Mouse (Mus musculus): ENCODE data around the gene Prc1.

GRCm38 (mm10) chr7:80346173-80346572, 51.9 kb downstream of the Prc1 start:
- TF ChIP-seq GATA1 (IDR thresholded peaks at IDR 0.05; ENCODE audit: borderline replicate concordance, low read length): no peak
- TF ChIP-seq FLI1 (IDR thresholded peaks at IDR 0.05; ENCODE audit: low read length): no peak
